Mouse (Mus musculus) kidney, postnatal 0 days (tissue): ENCODE measurements at regions not wholly inside any gene's neighbourhood (a gene's known extent, or its start where the extent isn't known, plus 50 kb on each side); places are given as distances from the start of the nearest gene placed in this dataset.

Experiments
- ATAC-seq: fragments of 200-750 bp; cut with Nextera tagmentation; replicated peaks from 2 replicates; pipeline ENCODE4 v1.8.0; 2017; ENCODE audit warnings: low read depth, moderate number of reproducible peaks, moderate TSS enrichment, moderate library complexity; ENCODE audit not compliant: low FRiP score
- DNase-seq: peaks from one replicate; pipeline ENCODE4 v3.0.0-alpha.2; 2016; ENCODE audit warnings: low spot score
- H3K27ac ChIP-seq: fragments of 300-500 bp; sonication (generic); 2 replicates; pipeline ENCODE4 v1.5.1; 2014; ENCODE audit warnings: mild to moderate bottlenecking
- H3K27me3 ChIP-seq: fragments of 300-500 bp; sonication (generic); 2 replicates; pipeline ENCODE4 v1.6.1; 2014; ENCODE audit warnings: low read length, mixed read lengths; ENCODE audit not compliant: insufficient read depth
- H3K36me3 ChIP-seq: fragments of 300-500 bp; sonication (generic); 2 replicates; pipeline ENCODE4 v1.6.1; 2014; ENCODE audit warnings: low read length, mixed read lengths; ENCODE audit not compliant: insufficient read depth
- H3K4me1 ChIP-seq: fragments of 300-500 bp; sonication (generic); replicated peaks from 2 replicates; pipeline ENCODE4 v1.6.1; 2014; ENCODE audit warnings: antibody characterized with exemption, low read length, mixed read lengths; ENCODE audit not compliant: insufficient read depth
- H3K4me2 ChIP-seq: fragments of 300-500 bp; sonication (generic); 2 replicates; pipeline ENCODE4 v1.6.1; 2014; ENCODE audit warnings: mild to moderate bottlenecking, low read length, moderate library complexity, mixed read lengths
- H3K4me3 ChIP-seq: fragments of 300-500 bp; sonication (generic); replicated peaks from 2 replicates; pipeline ENCODE4 v1.5.1; 2014; ENCODE audit warnings: low read depth, low read length
- H3K9ac ChIP-seq: fragments of 300-500 bp; sonication (generic); 2 replicates; pipeline ENCODE4 v1.6.1; 2014; ENCODE audit warnings: low read depth, low read length
- H3K9me3 ChIP-seq: fragments of 300-500 bp; sonication (generic); replicated peaks from 2 replicates; pipeline ENCODE4 v1.6.1; 2016; ENCODE audit warnings: low read length, inconsistent platforms, mixed read lengths
- CTCF ChIP-seq: IDR thresholded peaks from 2 replicates; pipeline ENCODE4 v1.5.1; 2016; ENCODE audit warnings: antibody characterized with exemption, low read depth, mild to moderate bottlenecking, moderate library complexity
- WGBS: fragments of 180-500 bp; shearing (Covaris S2); extraction: QIAGEN DNeasy Blood & Tissue Kit; methylation state at CpG from one replicate; pipeline ENCODE4 v1.1.7; 2014; 5-methylcytosine and 5-hydroxymethylcytosine counted together

DNA sequence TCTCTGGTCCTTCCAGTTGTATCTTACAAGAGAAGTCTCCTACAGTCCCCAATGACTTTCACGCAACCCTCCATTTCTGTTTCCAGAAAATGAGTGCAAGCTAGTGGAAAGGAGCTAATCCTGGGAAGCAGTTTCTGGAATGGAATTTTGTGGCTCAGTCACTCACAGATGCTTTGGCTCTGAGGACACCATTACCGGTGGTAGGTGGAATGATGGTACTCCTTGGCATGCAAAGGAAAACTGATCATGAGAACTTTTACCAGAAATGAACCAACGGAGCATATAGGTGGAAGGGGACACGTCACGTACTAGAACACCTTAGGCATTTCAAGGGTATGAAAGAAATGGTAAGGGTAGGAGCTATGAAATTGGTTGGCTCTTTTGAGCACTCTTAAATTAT is 135.1 kb upstream of the Mocs2 start:
- no peak overlapping the region for H3K9ac ChIP-seq
- ATAC-seq (no peak), DNase-seq (no peak)
- H3K9me3 ChIP-seq: no peaks in the 10 kb centered on the region
- no peak for TF ChIP-seq CTCF
- H3K4me1 ChIP-seq: no peaks in the 10 kb centered on the region
- H3K27me3 ChIP-seq: no peaks in the 10 kb centered on the region
- 93% methylated on average over 5 of the region's 5 CpGs for WGBS
- no peak overlapping the region for H3K4me2 ChIP-seq
- no peak overlapping the region for H3K4me3 ChIP-seq
- no peaks in the 10 kb centered on the region for H3K36me3 ChIP-seq
- H3K27ac ChIP-seq: no peak overlapping the region

DNA sequence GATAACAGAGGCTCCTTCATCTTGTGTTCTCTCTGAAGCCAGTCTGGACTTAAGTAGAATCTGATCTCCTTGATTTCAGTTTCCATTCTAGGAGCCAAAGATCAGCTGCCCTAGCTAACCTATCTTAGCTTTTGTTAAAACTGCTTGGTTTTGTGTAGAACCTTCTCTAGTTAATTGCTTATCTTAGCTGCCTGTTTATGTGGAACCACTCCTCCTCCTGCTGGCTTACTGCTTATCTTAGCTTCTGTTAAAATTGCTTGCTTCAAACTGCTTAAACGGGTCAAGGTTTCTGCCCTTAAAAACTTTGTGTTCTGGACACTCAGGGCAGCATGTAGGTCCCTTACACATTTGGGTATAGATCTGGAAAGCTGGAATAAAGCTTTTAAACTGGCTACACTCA is 133.7 kb upstream of the Mocs2 start:
- Histone ChIP-seq H3K9me3 (no peaks in the 10 kb centered on the region), H3K4me3 (no peak overlapping the region), H3K4me2 (no peak overlapping the region), H3K27ac (no peak overlapping the region), H3K9ac (no peak overlapping the region), H3K36me3 (no peaks in the 10 kb centered on the region), H3K27me3 (no peaks in the 10 kb centered on the region), H3K4me1 (no peaks in the 10 kb centered on the region)
- ATAC-seq (no peak), DNase-seq (no peak)
- TF ChIP-seq CTCF: no peak
- 71% methylated on average over 1 of the region's 1 CpGs for WGBS

DNA sequence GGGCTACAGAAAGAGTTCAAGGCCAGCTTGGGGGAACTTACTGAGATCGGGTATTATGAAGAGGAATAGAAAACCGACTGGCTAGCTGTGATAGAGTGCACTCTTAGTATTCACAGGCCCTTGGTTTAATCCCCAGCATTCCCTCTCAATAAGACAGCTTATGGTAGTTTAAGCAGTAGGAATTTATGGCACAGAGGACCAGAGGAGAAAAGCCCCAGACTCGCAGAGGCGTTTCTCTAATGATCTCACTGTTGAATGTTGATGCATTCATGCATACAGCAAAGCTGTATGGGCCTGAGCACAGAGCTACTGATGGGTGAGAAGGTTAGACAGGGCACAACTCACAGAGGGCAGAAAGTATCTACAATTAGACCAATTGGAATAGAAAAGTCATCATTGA is 132.7 kb upstream of the Mocs2 start:
- no peaks in the 10 kb centered on the region for H3K27me3 ChIP-seq
- no peak for ATAC-seq
- no peaks in the 10 kb centered on the region for H3K9me3 ChIP-seq
- H3K9ac ChIP-seq: no peak overlapping the region
- no peak for TF ChIP-seq CTCF
- WGBS: 54% methylated on average over 4 of the region's 4 CpGs
- no peak overlapping the region for H3K4me2 ChIP-seq
- H3K36me3 ChIP-seq: no peaks in the 10 kb centered on the region
- no peak overlapping the region for H3K27ac ChIP-seq
- no peak for DNase-seq
- H3K4me3 ChIP-seq: no peak overlapping the region
- no peaks in the 10 kb centered on the region for H3K4me1 ChIP-seq

DNA sequence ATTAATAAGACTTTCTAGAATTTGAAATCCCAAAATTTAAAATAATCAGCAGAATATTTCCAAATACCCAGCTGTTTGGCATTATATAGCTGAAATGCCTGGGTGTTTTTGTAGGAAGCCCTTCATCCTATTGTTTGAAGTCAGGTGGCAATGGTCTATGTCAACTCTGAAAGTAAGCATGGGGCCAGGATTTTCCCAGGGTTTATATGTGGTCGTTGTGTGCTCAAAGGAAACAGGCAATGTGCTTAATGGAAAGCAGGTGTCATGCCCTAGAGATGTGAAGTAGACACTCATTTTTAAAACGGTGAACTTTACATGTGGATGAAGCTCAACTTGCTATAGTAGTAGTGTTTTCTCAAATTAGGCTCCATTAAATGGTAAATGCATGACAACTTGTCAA is 105.4 kb upstream of the Mocs2 start:
- DNase-seq (no peak), ATAC-seq (no peak)
- no peak overlapping the region for H3K9ac ChIP-seq
- no peak overlapping the region for H3K4me3 ChIP-seq
- no peaks in the 10 kb centered on the region for H3K36me3 ChIP-seq
- H3K27ac ChIP-seq: no peak overlapping the region
- H3K27me3 ChIP-seq: no peaks in the 10 kb centered on the region
- H3K9me3 ChIP-seq: no peaks in the 10 kb centered on the region
- WGBS: 60% methylated on average over 2 of the region's 2 CpGs
- H3K4me1 ChIP-seq: no peaks in the 10 kb centered on the region
- H3K4me2 ChIP-seq: no peak overlapping the region
- no peak for TF ChIP-seq CTCF

DNA sequence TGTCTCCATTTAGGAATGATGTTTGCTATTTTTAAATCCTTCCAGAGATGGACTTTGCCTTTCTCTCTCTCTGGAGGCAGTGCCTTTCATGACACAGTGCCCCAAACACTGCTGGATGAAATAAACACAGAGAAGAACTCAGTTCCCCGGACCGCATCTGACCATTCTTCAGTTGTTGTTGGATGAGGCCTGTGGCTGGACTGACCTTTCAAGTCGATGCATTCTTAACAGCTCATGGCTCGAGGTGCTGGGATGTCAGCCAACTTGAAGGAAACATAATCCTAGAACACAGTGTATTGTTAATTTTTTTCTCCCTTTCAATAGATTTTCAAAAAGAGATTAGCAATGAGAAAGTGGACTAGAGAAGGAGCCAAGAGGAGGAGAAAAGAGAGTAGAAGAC is 98.3 kb upstream of the Mocs2 start:
- Histone ChIP-seq H3K9me3 (no peaks in the 10 kb centered on the region), H3K9ac (no peak overlapping the region), H3K4me1 (no peaks in the 10 kb centered on the region), H3K27me3 (no peaks in the 10 kb centered on the region), H3K27ac (no peak overlapping the region), H3K36me3 (no peaks in the 10 kb centered on the region), H3K4me3 (no peak overlapping the region), H3K4me2 (no peak overlapping the region)
- no peak for TF ChIP-seq CTCF
- ATAC-seq (no peak), DNase-seq (no peak)
- WGBS: 53% methylated on average over 4 of the region's 4 CpGs

DNA sequence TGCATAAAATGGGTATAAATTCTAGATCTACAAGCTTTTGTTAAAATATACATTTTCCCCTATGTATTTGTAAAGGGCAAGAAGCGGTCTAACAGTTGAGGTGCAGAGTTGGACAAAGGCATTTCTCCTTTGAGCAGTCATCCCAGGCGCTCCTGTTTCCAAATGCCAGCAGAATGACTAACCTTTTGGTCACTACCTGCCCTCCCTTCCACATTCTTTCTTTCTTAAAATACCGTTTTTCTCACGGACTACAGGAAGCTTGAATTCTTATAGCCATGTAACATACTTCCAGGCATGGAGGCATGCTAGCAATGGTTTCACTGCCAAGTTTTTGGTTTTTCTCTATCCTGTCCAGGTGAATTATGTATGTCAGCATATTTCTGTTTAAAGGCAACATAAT is 91.2 kb upstream of the Mocs2 start:
- H3K9ac ChIP-seq: no peak overlapping the region
- no peaks in the 10 kb centered on the region for H3K36me3 ChIP-seq
- DNase-seq: no peak
- H3K4me2 ChIP-seq: no peak overlapping the region
- H3K27ac ChIP-seq: no peak overlapping the region
- no peak for ATAC-seq
- H3K4me1 ChIP-seq: no peaks in the 10 kb centered on the region
- 70% methylated on average over 4 of the region's 4 CpGs for WGBS
- no peak overlapping the region for H3K4me3 ChIP-seq
- H3K27me3 ChIP-seq: no peaks in the 10 kb centered on the region
- no peaks in the 10 kb centered on the region for H3K9me3 ChIP-seq
- TF ChIP-seq CTCF: no peak

DNA sequence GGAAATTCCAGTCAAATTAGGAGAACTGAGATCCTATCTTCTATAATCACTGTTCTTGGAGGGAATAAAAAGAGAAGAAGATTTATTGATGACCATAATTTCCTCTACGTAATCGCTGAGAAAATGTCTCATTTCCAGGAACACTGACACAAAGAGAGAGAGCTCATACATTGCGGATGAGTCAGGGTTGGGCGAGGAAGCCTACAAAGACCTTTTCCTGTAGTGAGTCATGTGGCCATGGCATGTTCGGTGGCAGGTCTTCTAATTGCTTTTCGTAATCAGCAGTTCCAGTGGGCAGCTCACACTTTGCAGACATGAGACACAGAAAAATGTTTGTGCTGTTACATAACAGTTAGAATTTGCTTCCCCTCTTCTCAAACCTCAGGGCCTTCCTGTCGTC is 83.0 kb upstream of the Mocs2 start:
- no peak overlapping the region for H3K4me3 ChIP-seq

More for the DNA sequence above, 83.0 kb upstream of the Mocs2 start:
- Histone ChIP-seq H3K9ac (no peak overlapping the region), H3K36me3 (no peaks in the 10 kb centered on the region), H3K9me3 (no peaks in the 10 kb centered on the region), H3K4me2 (no peak overlapping the region), H3K4me1 (no peaks in the 10 kb centered on the region), H3K27me3 (no peaks in the 10 kb centered on the region), H3K27ac (no peak overlapping the region)
- no peak for ATAC-seq
- 68% methylated on average over 7 of the region's 7 CpGs for WGBS
- TF ChIP-seq CTCF: no peak
- DNase-seq: peak; percentile 11
